Mouse (Mus musculus) stomach, embryonic 14.5 days (tissue): ENCODE results near the gene Dhrs7. TPM values are rescaled to one million over a fixed set of nuclear protein-coding genes. Genes with fewer than 3 reads are reported as not detected.
"Not testable (repeated sequence)": the region's sequence is repeated elsewhere in the genome, so short reads cannot be mapped to it uniquely, and the experiment has no call there.

Experiments
- ATAC-seq: fragments of 200-750 bp; cut with Nextera tagmentation; 2 replicates; pipeline ENCODE4 v1.8.0; 2017; ENCODE audit warnings: low read depth, moderate TSS enrichment; ENCODE audit not compliant: insufficient number of reproducible peaks, insufficient read depth, low FRiP score
- H3K27ac ChIP-seq: fragments of 300-500 bp; sonication (generic); 2 replicates; pipeline ENCODE4 v1.5.1; 2014; ENCODE audit warnings: mild to moderate bottlenecking, low read length, moderate library complexity, mixed read lengths
- H3K27me3 ChIP-seq: fragments of 300-500 bp; sonication (generic); 2 replicates; pipeline ENCODE4 v1.6.1; 2014; ENCODE audit warnings: low read length, control low read depth, mixed read lengths; ENCODE audit not compliant: control insufficient read depth, insufficient read depth
- H3K36me3 ChIP-seq: fragments of 300-500 bp; sonication (generic); 2 replicates; pipeline ENCODE4 v1.6.1; 2014; ENCODE audit warnings: mild to moderate bottlenecking, control low read depth, low read length, moderate library complexity, mixed read lengths; ENCODE audit not compliant: control insufficient read depth, insufficient read depth
- H3K4me1 ChIP-seq: fragments of 300-500 bp; sonication (generic); 2 replicates; pipeline ENCODE4 v1.6.1; 2014; ENCODE audit warnings: low read length, control low read depth, mixed read lengths; ENCODE audit not compliant: control insufficient read depth, insufficient read depth
- H3K4me2 ChIP-seq: fragments of 300-500 bp; sonication (generic); replicated peaks from 2 replicates; pipeline ENCODE4 v1.6.1; 2014; ENCODE audit warnings: low read depth, low read length, control low read depth
- H3K4me3 ChIP-seq: fragments of 300-500 bp; sonication (generic); 2 replicates; pipeline ENCODE4 v1.5.1; 2014; ENCODE audit warnings: low read depth, low read length, control low read depth
- H3K9ac ChIP-seq: fragments of 300-500 bp; sonication (generic); replicated peaks from 2 replicates; pipeline ENCODE4 v1.6.1; 2014; ENCODE audit warnings: low read depth, mild to moderate bottlenecking, control low read depth, low read length, moderate library complexity, mixed read lengths
- H3K9me3 ChIP-seq: fragments of 300-500 bp; sonication (generic); 2 replicates; pipeline ENCODE4 v1.6.1; 2016; ENCODE audit warnings: low read depth, low read length, control low read depth; ENCODE audit not compliant: control insufficient read depth
- WGBS: fragments of 180-500 bp; shearing (Covaris S2); extraction: QIAGEN DNeasy Blood & Tissue Kit; methylation state at CpG from one replicate; pipeline ENCODE4 v1.1.7; 2014; 5-methylcytosine and 5-hydroxymethylcytosine counted together
- polyA plus RNA-seq: library from polyadenylated mRNA; unstranded; fragments of >200 nt; fragmentation: Nextera tagmentation; extraction: Ambion mirVana; gene quantifications from 2 replicates; pipeline ENCODE4 v1.2.1, GENCODE M21; 2014

The Dhrs7 gene
- polyA plus RNA-seq, 1 experiment from 2014 or later: 16.1 TPM

GRCm38 (mm10) chr12:72686566-72686965 is 21.9 kb upstream of the Dhrs7 start:
- not testable (repeated sequence) for H3K9me3 ChIP-seq, H3K4me1 ChIP-seq, H3K9ac ChIP-seq, H3K4me2 ChIP-seq, ATAC-seq, H3K27me3 ChIP-seq, H3K4me3 ChIP-seq, H3K27ac ChIP-seq, H3K36me3 ChIP-seq
- WGBS: 79% methylated on average over 4 of the region's 4 CpGs

DNA sequence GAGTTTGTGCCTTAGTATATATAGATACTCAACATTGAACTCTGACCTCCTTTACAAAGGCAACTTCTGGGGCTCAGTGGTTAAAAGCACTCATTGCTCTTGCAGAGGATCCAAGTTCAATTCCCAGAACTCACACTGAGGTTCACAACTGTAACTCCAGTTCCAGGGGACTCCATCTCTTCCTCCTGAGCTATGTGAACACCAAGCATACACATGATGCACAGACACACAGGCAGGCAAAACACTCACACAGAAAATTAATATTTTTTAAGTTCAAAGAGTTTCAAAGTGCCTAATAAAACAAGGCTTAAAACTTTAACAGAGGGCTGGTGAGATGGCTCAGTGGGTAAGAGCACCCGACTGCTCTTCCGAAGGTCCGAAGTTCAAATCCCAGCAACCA is 18.9 kb upstream of the Dhrs7 start:
- Histone ChIP-seq H3K36me3 (no peaks in the 10 kb centered on the region), H3K9ac (no peak overlapping the region), H3K9me3 (no peaks in the 10 kb centered on the region), H3K27ac (no peak overlapping the region), H3K27me3 (no peaks in the 10 kb centered on the region), H3K4me3 (no peak overlapping the region), H3K4me1 (no peaks in the 10 kb centered on the region), H3K4me2 (no peak overlapping the region)
- 85% methylated on average over 3 of the region's 3 CpGs for WGBS
- no peak for ATAC-seq

DNA sequence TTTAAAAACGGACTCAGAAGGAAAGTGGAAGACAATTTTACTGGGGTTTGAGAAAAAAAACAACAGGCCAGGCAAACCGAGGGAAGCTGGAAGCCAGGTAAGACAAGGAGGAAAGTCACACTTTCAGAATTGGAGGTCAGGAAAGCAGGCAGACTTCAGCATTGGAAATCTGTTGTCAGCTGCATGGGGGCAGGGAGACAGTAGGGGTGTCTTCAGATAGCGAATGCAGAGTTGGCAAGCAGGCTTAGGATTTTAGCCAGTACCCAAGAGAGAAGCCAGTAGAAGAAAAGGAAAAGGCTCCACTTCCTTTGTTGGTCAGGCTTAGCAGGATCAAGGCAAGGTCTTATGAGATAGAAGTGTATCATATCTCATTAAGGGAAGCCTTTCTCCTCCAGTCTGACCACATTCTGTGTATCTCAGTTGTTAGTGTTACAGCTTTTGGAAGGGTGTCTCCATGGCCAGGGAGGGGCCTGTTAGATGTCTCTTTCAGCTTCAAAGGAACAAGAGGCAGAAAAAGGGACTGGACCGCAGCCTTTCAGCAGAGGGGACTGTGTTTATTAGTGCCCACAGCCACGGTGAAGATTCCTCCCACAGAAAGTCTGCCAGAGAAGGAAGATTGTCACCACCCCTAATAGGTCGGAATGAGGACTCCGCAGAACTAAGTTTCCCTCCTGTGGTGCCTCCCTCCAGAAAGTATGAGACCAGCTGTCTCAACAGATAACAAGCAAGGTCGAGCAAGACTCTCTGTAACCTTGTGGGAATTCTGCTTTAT is 18.0 kb upstream of the Dhrs7 start:
- no peaks in the 10 kb centered on the region for H3K4me1 ChIP-seq
- no peak overlapping the region for H3K27ac ChIP-seq
- no peak overlapping the region for H3K4me3 ChIP-seq
- H3K27me3 ChIP-seq: no peaks in the 10 kb centered on the region
- no peak for ATAC-seq
- 62% methylated on average over 8 of the region's 8 CpGs for WGBS
- no peak overlapping the region for H3K4me2 ChIP-seq
- H3K36me3 ChIP-seq: no peaks in the 10 kb centered on the region
- H3K9me3 ChIP-seq: no peaks in the 10 kb centered on the region
- H3K9ac ChIP-seq: no peak overlapping the region

DNA sequence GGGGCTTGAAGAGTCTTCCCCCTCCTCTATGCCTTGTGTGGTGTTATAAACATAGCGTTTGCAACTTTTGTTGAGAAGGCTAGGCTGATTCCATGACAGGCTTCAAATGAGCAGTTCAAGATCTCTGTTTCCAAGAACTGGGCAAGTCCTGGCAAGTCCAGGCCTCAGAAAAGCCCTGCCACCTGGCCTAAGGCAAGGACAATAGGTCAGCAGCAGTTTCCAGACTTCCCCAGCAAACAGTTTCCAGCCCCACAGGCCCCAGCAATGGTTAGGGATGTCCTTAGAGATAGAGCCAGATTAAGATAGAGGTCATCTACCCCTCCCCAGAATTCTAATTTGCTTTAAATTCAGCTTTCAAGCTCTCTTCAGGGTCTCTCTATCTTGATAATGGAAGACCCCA is 17.2 kb upstream of the Dhrs7 start:
- no peak for ATAC-seq
- no peaks in the 10 kb centered on the region for H3K36me3 ChIP-seq
- 90% methylated on average over 1 of the region's 1 CpGs for WGBS

DNA sequence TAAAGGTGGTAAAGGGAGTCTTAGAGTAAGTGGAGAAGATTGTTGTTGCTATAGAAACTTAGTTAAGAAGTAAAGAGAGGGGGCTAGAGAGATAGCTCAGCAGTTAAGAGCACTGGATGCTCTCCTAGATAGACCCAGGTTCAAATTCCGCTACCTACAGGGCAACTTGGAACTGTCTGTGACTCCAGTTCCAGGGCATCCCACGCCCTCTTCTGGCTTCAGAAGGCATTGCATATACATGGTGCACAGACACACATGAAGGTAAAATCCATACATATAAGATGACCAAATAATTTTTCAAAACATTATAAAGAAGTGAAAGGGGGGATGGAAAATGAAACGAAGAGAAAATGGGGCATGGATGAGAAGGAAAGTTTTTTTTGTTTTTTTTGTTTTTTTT is 14.9 kb upstream of the Dhrs7 start:
- ATAC-seq: no peak
- Histone ChIP-seq H3K9me3 (no peaks in the 10 kb centered on the region), H3K4me1 (no peaks in the 10 kb centered on the region), H3K27ac (no peak overlapping the region), H3K4me3 (no peak overlapping the region), H3K4me2 (no peak overlapping the region), H3K27me3 (no peaks in the 10 kb centered on the region), H3K9ac (no peak overlapping the region), H3K36me3 (no peaks in the 10 kb centered on the region)
- 76% methylated on average over 3 of the region's 3 CpGs for WGBS

More for the DNA sequence above, 17.2 kb upstream of the Dhrs7 start:
- no peaks in the 10 kb centered on the region for H3K4me1 ChIP-seq
- H3K27ac ChIP-seq: no peak overlapping the region
- H3K27me3 ChIP-seq: no peaks in the 10 kb centered on the region
- no peaks in the 10 kb centered on the region for H3K9me3 ChIP-seq
- H3K9ac ChIP-seq: no peak overlapping the region
- no peak overlapping the region for H3K4me3 ChIP-seq
- H3K4me2 ChIP-seq: no peak overlapping the region

DNA sequence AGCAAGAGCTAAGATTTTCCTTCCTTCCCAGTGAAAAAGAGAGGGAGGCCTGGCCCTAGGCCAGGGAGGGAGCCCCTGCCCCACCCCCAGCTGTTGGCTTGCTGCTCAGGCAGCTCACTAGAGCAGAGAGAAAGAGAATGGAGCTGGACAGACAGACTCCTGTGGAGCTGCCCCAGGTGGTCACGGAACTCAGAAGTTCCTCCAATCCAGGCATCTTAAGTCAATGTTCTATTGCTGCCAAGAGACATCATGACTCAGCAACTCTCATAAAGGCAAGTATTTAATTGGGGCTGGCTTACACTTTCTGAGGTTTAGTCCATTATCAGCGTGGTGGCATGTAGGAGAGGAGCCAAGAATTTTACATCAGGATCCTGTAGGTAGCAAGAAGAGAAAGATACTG is 10.1 kb upstream of the Dhrs7 start:
- ATAC-seq: no peak
- 74% methylated on average over 2 of the region's 2 CpGs for WGBS

GRCm38 (mm10) chr12:72674079-72674797 is 9.5 kb upstream of the Dhrs7 start:
- 70% methylated on average over 7 of the region's 7 CpGs for WGBS
- no peaks in the 10 kb centered on the region for H3K36me3 ChIP-seq
- ATAC-seq: no peak
- no peak overlapping the region for H3K9ac ChIP-seq
- no peak overlapping the region for H3K27ac ChIP-seq
- H3K27me3 ChIP-seq: no peaks in the 10 kb centered on the region
- H3K9me3 ChIP-seq: no peaks in the 10 kb centered on the region
- no peak overlapping the region for H3K4me3 ChIP-seq
- H3K4me1 ChIP-seq: no peaks in the 10 kb centered on the region
- no peak overlapping the region for H3K4me2 ChIP-seq

More for the DNA sequence above, 10.1 kb upstream of the Dhrs7 start:
- Histone ChIP-seq H3K4me1 (no peaks in the 10 kb centered on the region), H3K9me3 (no peaks in the 10 kb centered on the region), H3K4me3 (no peak overlapping the region), H3K27ac (no peak overlapping the region), H3K27me3 (no peaks in the 10 kb centered on the region), H3K9ac (no peak overlapping the region), H3K36me3 (no peaks in the 10 kb centered on the region), H3K4me2 (no peak overlapping the region)

- Histone ChIP-seq H3K9me3 (no peaks in the 10 kb centered on the region), H3K4me1 (no peaks in the 10 kb centered on the region), H3K27ac (no peak overlapping the region), H3K4me2 (no peak overlapping the region), H3K27me3 (no peaks in the 10 kb centered on the region), H3K9ac (no peak overlapping the region), H3K4me3 (no peak overlapping the region), H3K36me3 (no peaks in the 10 kb centered on the region)
- WGBS: 85% methylated on average over 6 of the region's 6 CpGs
- ATAC-seq: no peak
These were observed 6.9 kb upstream of the Dhrs7 start for GRCm38 (mm10) chr12:72671516-72672135.
